Mouse (Mus musculus) intestine, embryonic 15.5 days (tissue): ENCODE results near the gene Pcbd1. TPM values are rescaled to one million over a fixed set of nuclear protein-coding genes. Genes with fewer than 3 reads are reported as not detected.

ENCODE experiments used
- ATAC-seq: fragments of 200-750 bp; cut with Nextera tagmentation; 2 replicates; pipeline ENCODE4 v1.8.0; 2017; ENCODE audit warnings: moderate TSS enrichment, moderate library complexity
- H3K27ac ChIP-seq: fragments of 300-500 bp; sonication (generic); 2 replicates; pipeline ENCODE4 v1.5.1; 2015; ENCODE audit warnings: mild to moderate bottlenecking, inconsistent platforms
- H3K27me3 ChIP-seq: fragments of 300-500 bp; sonication (generic); replicated peaks from 2 replicates; pipeline ENCODE4 v1.6.1; 2015; ENCODE audit warnings: inconsistent platforms
- H3K36me3 ChIP-seq: fragments of 300-500 bp; sonication (generic); 2 replicates; pipeline ENCODE4 v1.6.1; 2015; ENCODE audit warnings: inconsistent platforms
- H3K4me1 ChIP-seq: fragments of 300-500 bp; sonication (generic); replicated peaks from 2 replicates; pipeline ENCODE4 v1.6.1; 2015; ENCODE audit warnings: inconsistent platforms
- H3K4me2 ChIP-seq: fragments of 300-500 bp; sonication (generic); replicated peaks from 2 replicates; pipeline ENCODE4 v1.6.1; 2015; ENCODE audit warnings: mild to moderate bottlenecking, inconsistent platforms
- H3K4me3 ChIP-seq: fragments of 300-500 bp; sonication (generic); replicated peaks from 2 replicates; pipeline ENCODE4 v1.5.1; 2015; ENCODE audit warnings: inconsistent platforms
- H3K9ac ChIP-seq: fragments of 300-500 bp; sonication (generic); 2 replicates; pipeline ENCODE4 v1.6.1; 2015; ENCODE audit warnings: inconsistent platforms
- H3K9me3 ChIP-seq: fragments of 300-500 bp; sonication (generic); 2 replicates; pipeline ENCODE4 v1.6.1; 2016; ENCODE audit warnings: inconsistent platforms
- WGBS: fragments of 180-500 bp; shearing (Covaris S2); methylation state at CpG from one replicate; pipeline ENCODE4 v1.1.7; 2015; 5-methylcytosine and 5-hydroxymethylcytosine counted together
- polyA plus RNA-seq: library from polyadenylated mRNA; unstranded; fragments of >200 nt; fragmentation: Nextera tagmentation; extraction: Ambion mirVana; gene quantifications from 2 replicates; pipeline ENCODE4 v1.2.1, GENCODE M21; 2015

Pcbd1 gene
- polyA plus RNA-seq, 1 experiment from 2014 or later, result 207 TPM

DNA sequence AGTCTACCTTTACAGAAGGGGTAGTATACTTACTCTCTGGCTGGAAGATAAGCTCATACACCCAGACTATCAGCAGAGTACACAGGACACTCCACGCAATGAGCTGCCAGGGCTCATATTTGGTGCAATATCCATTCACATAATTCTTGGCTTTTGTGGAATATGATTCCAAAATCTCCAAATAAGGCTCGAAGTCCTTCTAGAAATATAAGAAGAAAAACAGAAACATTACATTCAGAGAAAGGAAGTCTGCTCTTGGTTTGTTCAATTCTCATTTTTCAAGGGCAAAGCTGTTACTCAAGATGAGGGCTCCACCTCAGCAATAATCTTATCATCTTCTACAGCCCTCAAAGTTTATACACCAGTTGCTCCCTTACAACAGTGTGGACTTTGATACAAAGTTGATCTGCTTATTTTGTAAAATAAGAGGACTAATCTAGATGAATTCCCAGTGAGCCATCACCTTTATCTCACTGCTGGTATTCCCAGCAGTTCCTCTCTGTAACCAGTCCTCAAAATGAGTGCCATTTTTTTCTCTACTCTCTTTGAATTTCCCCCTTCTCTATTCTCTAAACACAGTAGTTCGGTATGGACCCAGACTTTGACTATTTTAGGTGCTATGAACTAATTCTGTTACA, 34.3 kb downstream of the Pcbd1 start:
- peaks cover 4% of the 10 kb centered on the region; the same call in 1 of the 2 replicates for H3K36me3 ChIP-seq
- 73% methylated on average over 3 of the region's 3 CpGs for WGBS
- H3K27ac ChIP-seq, result 0 out of 2 replicates have a peak overlapping the region, but pooled peaks have one; percentile 1
- no peaks in the 10 kb centered on the region for H3K4me1 ChIP-seq
- H3K4me3 ChIP-seq, result no peak overlapping the region
- H3K9ac ChIP-seq, result no peak overlapping the region
- H3K27me3 ChIP-seq, result no peaks in the 10 kb centered on the region
- H3K4me2 ChIP-seq, result no peak overlapping the region
- no peaks in the 10 kb centered on the region for H3K9me3 ChIP-seq
- peak; percentile 94 for ATAC-seq

DNA sequence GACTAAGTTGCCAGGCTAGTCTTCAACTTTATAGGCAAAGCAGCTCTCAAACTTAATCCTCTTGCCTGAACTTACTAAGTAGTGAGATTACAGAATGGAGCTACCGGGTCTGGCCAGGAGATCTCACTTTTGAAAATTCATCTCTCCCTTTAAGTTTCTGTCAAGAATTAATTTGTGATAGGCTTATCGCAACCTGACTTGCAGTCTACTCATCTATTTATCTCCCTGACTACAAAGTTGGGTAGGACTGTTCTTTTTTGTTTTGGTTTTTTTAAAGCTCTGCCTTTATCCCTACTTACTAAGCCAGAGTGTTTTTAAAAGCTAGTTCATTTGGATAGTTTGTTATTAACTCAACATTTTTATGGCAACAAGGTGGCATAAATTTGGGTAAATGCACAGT, 35.3 kb downstream of the Pcbd1 start:
- H3K9me3 ChIP-seq, result no peaks in the 10 kb centered on the region
- whole genome bisulfite sequencing, result 86% methylated on average over 2 of the region's 2 CpGs
- ATAC-seq, result no peak
- no peak overlapping the region for H3K27ac ChIP-seq
- H3K36me3 ChIP-seq, result peaks cover 4% of the 10 kb centered on the region; the same call in 1 of the 2 replicates
- no peaks in the 10 kb centered on the region for H3K4me1 ChIP-seq
- no peak overlapping the region for H3K4me3 ChIP-seq
- no peak overlapping the region for H3K9ac ChIP-seq
- H3K27me3 ChIP-seq, result no peaks in the 10 kb centered on the region
- no peak overlapping the region for H3K4me2 ChIP-seq

DNA sequence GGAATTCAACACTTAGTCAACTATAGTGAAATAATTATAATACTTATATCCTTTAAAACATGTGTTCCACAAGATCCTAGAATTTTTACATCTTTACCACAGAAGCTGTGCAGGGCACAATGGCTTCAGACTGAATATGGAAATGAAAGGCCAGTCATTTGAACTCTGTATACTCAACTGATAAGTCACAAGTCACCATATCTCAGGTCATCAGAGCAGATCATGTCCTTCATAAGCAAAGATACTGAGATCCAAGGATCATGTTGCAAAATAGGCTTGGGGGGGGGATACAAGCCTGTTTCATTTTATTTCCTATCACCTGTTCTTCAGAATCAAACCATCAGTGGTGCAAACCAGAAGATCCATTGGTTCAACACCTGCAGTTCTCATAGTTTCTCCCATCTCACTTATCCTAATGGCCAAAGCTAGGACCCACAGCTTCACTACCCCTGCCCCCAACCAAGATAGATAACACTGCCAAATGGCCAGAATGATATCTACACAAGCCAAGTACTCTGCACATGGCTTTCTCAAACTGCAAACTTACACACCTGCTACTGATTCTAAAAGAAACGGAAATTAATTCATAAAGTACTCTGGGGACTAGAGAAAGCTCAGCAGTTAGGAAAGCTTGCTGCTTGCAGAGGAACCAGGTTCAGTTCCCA, 39.7 kb downstream of the Pcbd1 start:
- Histone ChIP-seq H3K36me3 (no peaks in the 10 kb centered on the region), H3K9ac (no peak overlapping the region), H3K4me3 (no peak overlapping the region), H3K4me2 (no peak overlapping the region), H3K27me3 (no peaks in the 10 kb centered on the region), H3K4me1 (no peaks in the 10 kb centered on the region), H3K27ac (no peak overlapping the region), H3K9me3 (no peaks in the 10 kb centered on the region)
- ATAC-seq, result no peak
- WGBS, result 94% methylated on average over 1 of the region's 1 CpGs

DNA sequence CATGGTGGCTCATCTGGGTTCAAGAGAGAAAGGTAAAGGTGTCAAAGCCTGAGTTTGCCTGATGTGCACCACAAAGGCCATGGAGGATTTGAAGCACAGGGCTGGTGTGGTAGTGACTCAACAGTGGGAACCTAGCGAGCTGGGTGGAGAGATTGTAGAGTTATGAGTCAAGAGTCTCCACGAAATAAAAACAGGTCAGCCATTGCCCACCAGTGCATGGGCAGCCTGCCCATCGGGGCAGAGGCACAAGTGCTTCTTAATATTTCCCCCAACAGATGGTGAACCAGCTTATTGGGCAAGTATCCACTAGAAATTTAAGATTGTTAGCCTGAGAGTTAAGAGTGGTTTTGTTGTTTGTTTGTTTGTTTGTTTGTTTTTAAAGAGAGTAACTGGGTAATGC, 41.8 kb downstream of the Pcbd1 start:
- 88% methylated on average over 3 of the region's 3 CpGs for WGBS
- Histone ChIP-seq H3K4me1 (no peaks in the 10 kb centered on the region), H3K27me3 (no peaks in the 10 kb centered on the region), H3K36me3 (no peaks in the 10 kb centered on the region), H3K9me3 (no peaks in the 10 kb centered on the region), H3K4me3 (no peak overlapping the region), H3K9ac (no peak overlapping the region), H3K27ac (no peak overlapping the region), H3K4me2 (no peak overlapping the region)
- ATAC-seq, result no peak

DNA sequence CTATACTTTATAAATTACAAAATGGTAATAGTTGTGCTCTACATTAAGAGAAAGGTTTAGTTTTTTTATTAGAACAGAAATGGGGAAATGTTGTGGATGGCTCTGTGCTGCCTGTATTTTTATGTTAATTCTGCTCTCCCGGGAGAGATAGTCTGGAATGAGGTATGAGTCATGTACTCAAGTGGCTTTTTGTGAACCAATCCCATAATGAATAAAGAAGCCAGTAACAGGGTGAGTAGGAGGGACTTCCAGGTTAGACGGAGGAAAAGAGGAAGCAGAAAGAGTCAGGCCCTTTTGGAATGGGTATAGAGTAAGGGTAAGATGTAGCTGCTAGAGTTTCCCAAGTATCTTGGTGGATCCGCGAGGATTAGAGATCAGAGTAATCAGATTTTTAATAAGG, 44.9 kb downstream of the Pcbd1 start:
- Histone ChIP-seq H3K27ac (no peak overlapping the region), H3K36me3 (no peaks in the 10 kb centered on the region), H3K9ac (no peak overlapping the region), H3K27me3 (no peaks in the 10 kb centered on the region), H3K4me1 (no peaks in the 10 kb centered on the region), H3K4me3 (no peak overlapping the region), H3K9me3 (no peaks in the 10 kb centered on the region), H3K4me2 (no peak overlapping the region)
- ATAC-seq, result no peak
- WGBS, result 78% methylated on average over 4 of the region's 4 CpGs

DNA sequence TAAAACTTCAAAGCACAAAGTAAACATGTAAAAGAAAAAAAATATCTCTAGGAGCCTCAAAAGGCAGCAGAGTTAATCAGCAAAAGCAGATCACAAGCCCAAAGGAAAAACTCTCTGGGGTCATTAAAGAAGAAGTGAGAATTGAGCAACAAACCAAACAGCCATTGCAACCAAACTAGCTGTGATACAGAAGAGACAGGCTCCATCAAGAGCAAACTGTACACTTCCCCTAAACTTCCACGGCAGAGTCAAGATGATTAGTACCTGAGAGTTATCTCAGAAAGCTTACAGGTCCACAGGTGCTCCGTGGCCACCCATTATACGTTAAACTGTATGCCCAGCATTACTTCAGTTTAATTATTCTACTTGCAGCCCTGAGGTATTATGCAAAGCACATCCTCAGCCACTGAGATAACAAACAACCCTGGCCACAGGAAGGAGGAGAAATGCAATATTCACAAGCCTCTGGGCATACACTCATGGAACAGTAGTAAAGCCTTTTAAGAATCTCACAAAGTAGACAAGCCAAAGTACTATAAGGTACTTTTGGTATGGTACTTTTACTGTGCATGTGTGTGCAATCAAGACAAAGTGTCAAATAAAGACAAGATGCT, 46.2 kb downstream of the Pcbd1 start:
- 57% methylated on average over 3 of the region's 3 CpGs for WGBS
- no peaks in the 10 kb centered on the region for H3K36me3 ChIP-seq
- no peak for ATAC-seq
- H3K9ac ChIP-seq, result no peak overlapping the region
- no peaks in the 10 kb centered on the region for H3K9me3 ChIP-seq
- no peak overlapping the region for H3K4me3 ChIP-seq
- H3K27me3 ChIP-seq, result no peaks in the 10 kb centered on the region
- H3K27ac ChIP-seq, result no peak overlapping the region
- no peaks in the 10 kb centered on the region for H3K4me1 ChIP-seq
- H3K4me2 ChIP-seq, result no peak overlapping the region

DNA sequence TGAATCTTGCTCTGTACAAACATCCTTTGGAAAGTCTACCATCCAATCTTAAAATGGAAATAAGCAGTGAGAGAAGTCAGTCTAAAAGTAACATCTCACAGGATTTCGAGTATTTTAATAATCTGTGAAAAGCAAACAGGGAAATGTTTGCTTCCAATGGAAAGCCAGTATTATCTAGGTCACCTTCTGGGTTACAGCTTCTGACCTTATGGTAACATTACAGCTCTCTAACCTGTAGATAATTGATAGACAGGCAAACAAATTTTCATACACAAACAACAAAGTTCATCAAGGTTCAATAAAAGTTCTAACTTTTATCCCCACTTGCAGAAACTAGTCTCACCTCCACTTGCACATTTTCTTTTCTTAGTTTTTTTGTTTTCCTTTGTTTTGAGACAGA, 48.4 kb downstream of the Pcbd1 start:
- Histone ChIP-seq H3K9ac (no peak overlapping the region), H3K36me3 (no peaks in the 10 kb centered on the region), H3K27ac (no peak overlapping the region), H3K4me2 (no peak overlapping the region), H3K27me3 (no peaks in the 10 kb centered on the region), H3K4me1 (no peaks in the 10 kb centered on the region), H3K9me3 (no peaks in the 10 kb centered on the region), H3K4me3 (no peak overlapping the region)
- 56% methylated on average over 1 of the region's 1 CpGs for WGBS
- ATAC-seq, result no peak

DNA sequence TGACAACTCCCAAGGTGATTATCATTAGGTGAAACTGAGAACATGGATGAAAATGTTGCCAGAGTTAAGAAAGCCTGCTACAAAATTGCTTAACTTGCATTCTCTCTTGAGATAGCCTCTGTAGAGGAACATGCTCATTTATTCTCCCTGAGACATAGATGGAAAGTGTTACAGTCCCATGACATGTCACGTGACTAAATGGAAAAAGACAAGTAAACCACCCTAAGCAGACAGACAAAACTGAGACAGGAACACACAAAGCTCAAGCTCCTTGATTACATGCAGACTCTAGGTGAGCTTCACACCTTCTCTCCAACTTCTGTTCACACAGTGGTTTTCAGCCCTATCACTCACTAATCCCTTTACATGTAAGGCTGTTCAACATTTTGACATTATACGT, 54.2 kb downstream of the Pcbd1 start:
- H3K9ac ChIP-seq, result no peak overlapping the region
- no peak overlapping the region for H3K4me3 ChIP-seq
- no peaks in the 10 kb centered on the region for H3K27me3 ChIP-seq
- no peak for ATAC-seq
- no peak overlapping the region for H3K4me2 ChIP-seq
- H3K9me3 ChIP-seq, result no peaks in the 10 kb centered on the region
- H3K27ac ChIP-seq, result no peak overlapping the region
- 77% methylated on average over 2 of the region's 2 CpGs for WGBS
- H3K4me1 ChIP-seq, result peaks cover 5% of the 10 kb centered on the region
- no peaks in the 10 kb centered on the region for H3K36me3 ChIP-seq

Other genes starting within 250 kb of the Pcbd1 start
- 77.1 and 81.1 TPM in 2 replicates for gene Sgpl1, start 58.4 kb downstream of the Pcbd1 start, polyA plus RNA-seq
- gene Tbata, start 82.6 kb downstream of the Pcbd1 start, polyA plus RNA-seq, result not detected in 2 replicates
- gene Adamts14, start 184.1 kb downstream of the Pcbd1 start, polyA plus RNA-seq, result 0.66 and 0.78 TPM in 2 replicates
- gene Prf1, start 208.5 kb downstream of the Pcbd1 start, polyA plus RNA-seq, result 0.06 TPM in 1 of 2 replicates, not detected in the other